Mouse (Mus musculus): ENCODE measurements at regions not wholly inside any gene's neighbourhood (a gene's known extent, or its start where the extent isn't known, plus 50 kb on each side); places are given as distances from the start of the nearest gene placed in this dataset.

DNA sequence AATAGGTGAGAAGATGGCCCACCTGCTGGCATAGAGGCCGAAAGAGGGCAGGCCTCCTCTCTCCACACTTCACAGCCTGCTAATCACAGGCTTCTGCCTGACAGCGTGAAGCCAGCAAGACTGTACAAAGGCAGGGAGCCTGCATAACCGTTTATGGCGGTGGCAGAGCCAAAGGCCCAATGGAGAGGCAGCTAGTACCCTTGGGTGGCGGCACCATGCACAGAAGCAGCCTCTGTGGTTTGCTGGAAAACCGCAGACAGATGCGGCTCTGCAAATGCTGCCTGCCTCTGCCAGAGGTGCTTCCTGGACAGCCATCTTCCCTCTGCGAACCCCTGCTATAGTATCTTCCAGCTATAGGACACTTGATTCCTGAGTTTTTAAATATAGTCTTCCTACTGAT, 86.2 kb downstream of the Cpn2 start:
- Histone ChIP-seq H3K27me3 (replicated peaks) (no peaks in the 10 kb centered on the region), H3K27ac (ENCODE audit: poor library complexity, severe bottlenecking) (no peak overlapping the region), H3K36me3 (no peaks in the 10 kb centered on the region), H3K4me1 (replicated peaks) (peaks cover 26% of the 10 kb centered on the region), H3K4me3 (no peak overlapping the region), H3K9ac (no peak overlapping the region), H3K9me3 (replicated peaks) (no peaks in the 10 kb centered on the region), H3K4me2 (no peak overlapping the region)
- 64% methylated on average over 8 of the region's 8 CpGs for WGBS
- no peak for ATAC-seq (ENCODE audit: insufficient number of reproducible peaks, low FRiP score)

DNA sequence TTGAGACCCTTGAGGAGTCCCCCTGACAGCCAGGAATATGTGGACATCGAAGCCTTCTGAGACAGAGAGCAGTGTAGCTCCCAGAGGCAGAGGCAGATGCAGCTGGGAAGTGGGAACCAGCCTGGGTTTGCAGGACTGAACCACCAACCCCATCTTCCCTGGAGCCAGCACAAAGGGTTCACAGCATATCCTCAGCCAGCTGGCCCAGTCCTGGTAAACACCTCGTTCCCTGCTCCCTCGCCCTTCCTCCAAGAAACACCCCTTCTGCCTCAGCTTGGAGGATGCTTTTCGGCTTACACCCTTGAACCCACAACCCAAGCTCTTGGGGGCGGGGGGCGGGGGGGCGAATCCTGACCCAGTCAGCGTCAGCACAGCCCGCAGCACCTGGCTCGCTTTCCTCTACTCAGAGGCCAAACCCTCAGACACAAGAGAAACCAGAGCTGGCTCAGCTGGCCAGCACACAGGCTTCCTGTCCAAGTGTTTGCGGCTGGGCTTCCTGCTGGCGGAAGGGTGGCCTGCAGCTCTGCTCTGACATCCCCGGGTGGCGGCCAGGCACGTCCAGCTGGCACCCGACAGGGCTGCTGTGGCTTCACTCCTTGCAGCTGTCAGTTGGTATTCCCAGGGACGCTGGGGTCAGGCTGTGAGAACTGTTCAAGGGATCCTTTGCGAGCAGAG, 82.6 kb downstream of the Cpn2 start:
- ATAC-seq (ENCODE audit: insufficient number of reproducible peaks, low FRiP score): peak; percentile 61

DNA sequence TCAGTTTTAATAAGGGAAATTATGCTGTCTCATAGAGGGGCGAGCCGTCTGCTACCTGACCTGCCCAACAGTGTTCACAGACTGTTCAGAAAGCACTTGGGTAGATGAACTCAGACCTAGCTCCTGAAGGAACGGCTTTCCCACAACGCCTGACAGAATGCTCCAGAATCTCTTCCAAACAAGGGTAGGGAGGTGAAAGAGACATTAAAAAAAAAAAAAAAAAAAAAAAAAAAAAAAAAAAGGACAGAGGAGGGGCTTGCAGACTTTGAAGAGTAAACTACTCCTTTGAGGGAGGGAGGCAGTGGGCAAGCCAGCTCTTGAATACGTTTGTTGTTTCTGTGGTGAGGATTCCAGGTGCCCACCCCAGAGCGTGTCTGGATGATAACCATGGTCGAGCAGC, 81.6 kb downstream of the Cpn2 start:
- no peak overlapping the region for H3K4me2 ChIP-seq
- H3K36me3 ChIP-seq: no peaks in the 10 kb centered on the region
- H3K27me3 ChIP-seq (replicated peaks): peaks cover 7% of the 10 kb centered on the region; the same call in 1 of the 2 replicates
- peak overlapping the region; percentile 80 for H3K27ac ChIP-seq (ENCODE audit: poor library complexity, severe bottlenecking)
- H3K9me3 ChIP-seq (replicated peaks): no peaks in the 10 kb centered on the region
- H3K9ac ChIP-seq: no peak overlapping the region
- no peak overlapping the region for H3K4me3 ChIP-seq
- ATAC-seq (ENCODE audit: insufficient number of reproducible peaks, low FRiP score): no peak
- peaks cover 58% of the 10 kb centered on the region for H3K4me1 ChIP-seq (replicated peaks)
- 49% methylated on average over 7 of the region's 7 CpGs for WGBS

More for the DNA sequence above, 82.6 kb downstream of the Cpn2 start:
- H3K36me3 ChIP-seq: no peaks in the 10 kb centered on the region
- H3K27me3 ChIP-seq (replicated peaks): peaks cover 7% of the 10 kb centered on the region; the same call in 1 of the 2 replicates
- 0 out of 2 replicates have a peak overlapping the region, but pooled peaks have one; percentile 7 for H3K9ac ChIP-seq
- H3K4me3 ChIP-seq: no peak overlapping the region
- 19% methylated on average over 18 of the region's 18 CpGs for whole genome bisulfite sequencing
- H3K4me1 ChIP-seq (replicated peaks): peaks cover 54% of the 10 kb centered on the region
- H3K4me2 ChIP-seq: peak overlapping the region; percentile 43
- H3K27ac ChIP-seq (ENCODE audit: poor library complexity, severe bottlenecking): peak overlapping the region; percentile 80
- no peaks in the 10 kb centered on the region for H3K9me3 ChIP-seq (replicated peaks)

DNA sequence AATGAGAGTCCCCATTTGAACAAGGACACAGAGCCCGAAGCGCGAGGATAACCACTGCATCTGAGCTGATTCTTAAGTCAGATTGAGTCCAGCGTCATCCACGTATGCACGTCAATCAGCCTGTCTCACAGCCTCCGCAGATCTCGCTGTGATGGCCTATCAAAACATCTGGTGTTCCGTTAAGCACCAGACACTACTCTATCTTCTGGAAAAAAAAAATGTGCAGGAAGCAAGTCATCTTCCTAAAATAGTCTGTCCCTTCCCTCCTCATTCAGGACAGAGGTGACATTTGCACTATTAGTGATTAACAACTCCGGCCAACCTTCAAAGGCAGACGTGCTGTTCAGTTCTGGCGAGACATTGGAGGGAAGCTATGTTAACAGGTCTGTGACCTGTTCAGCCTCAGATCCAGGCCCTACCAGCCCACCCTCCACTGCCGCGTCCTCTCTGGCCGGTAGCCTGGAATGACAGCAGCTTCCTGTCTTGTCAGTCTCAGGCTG, 81.0 kb downstream of the Cpn2 start:
- Histone ChIP-seq H3K36me3 (no peaks in the 10 kb centered on the region), H3K27ac (ENCODE audit: poor library complexity, severe bottlenecking) (peak overlapping the region; percentile 57), H3K4me1 (replicated peaks) (peaks cover 63% of the 10 kb centered on the region), H3K9ac (no peak overlapping the region), H3K4me2 (no peak overlapping the region), H3K4me3 (no peak overlapping the region), H3K27me3 (replicated peaks) (peaks cover 7% of the 10 kb centered on the region; the same call in 1 of the 2 replicates), H3K9me3 (replicated peaks) (no peaks in the 10 kb centered on the region)
- WGBS: 30% methylated on average over 15 of the region's 15 CpGs
- no peak for ATAC-seq (ENCODE audit: insufficient number of reproducible peaks, low FRiP score)

DNA sequence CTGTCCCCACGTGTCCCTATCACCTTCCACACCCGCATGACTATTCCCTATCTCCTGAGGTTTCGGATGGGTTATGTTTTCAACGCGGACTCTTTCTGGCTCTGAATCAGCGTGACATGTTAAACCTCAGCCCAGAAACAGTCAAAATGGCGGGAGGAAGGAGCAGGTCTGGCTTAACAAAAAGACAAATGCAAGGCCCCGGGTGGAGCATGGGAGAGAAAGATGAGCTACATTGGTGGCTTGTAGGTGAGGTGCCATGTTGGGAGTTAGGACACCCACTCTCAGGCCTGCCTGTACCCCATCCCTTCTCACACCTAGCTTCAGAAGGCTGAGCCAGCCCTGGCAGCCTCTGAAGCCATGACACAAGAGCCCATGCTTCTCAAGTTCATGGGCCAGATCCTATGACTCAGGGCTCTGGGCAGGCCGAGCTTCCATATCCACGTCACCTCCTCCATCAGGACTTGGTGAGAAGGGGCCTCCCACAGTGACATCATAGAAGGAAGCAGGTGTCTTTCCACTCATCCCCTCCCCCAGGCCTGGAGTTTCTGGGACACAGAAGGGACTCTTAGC, 80.5 kb downstream of the Cpn2 start:
- Histone ChIP-seq H3K4me3 (no peak overlapping the region), H3K4me1 (replicated peaks) (peaks cover 64% of the 10 kb centered on the region), H3K9me3 (replicated peaks) (no peaks in the 10 kb centered on the region), H3K27me3 (replicated peaks) (peaks cover 8% of the 10 kb centered on the region), H3K27ac (ENCODE audit: poor library complexity, severe bottlenecking) (peak overlapping the region; percentile 57), H3K9ac (no peak overlapping the region), H3K4me2 (no peak overlapping the region), H3K36me3 (no peaks in the 10 kb centered on the region)
- ATAC-seq (ENCODE audit: insufficient number of reproducible peaks, low FRiP score): no peak
- 37% methylated on average over 10 of the region's 10 CpGs for WGBS

DNA sequence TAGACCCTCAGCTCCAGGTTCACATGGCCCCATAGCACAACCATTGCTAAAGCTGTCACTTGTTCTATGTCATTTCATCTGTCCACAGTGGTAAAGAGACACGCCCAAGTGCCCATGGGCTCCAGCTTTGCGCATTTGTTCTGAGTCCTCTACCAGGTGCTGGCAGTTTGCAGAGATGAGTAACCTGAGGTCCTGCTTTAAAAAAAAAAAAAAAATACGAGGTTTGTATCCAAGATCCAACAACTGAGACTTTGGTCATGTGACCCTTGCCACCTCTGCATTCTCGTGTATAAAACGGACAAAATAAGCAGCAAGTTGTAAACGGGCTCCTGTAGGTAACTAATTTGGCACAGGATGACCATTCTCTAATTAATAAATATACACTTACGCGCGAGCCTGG, 79.9 kb downstream of the Cpn2 start:
- Histone ChIP-seq H3K4me3 (peak overlapping the region; percentile 41), H3K4me1 (replicated peaks) (peaks cover 64% of the 10 kb centered on the region), H3K36me3 (no peaks in the 10 kb centered on the region), H3K9ac (peak overlapping the region; percentile 60; the same call in 1 of the 2 replicates), H3K9me3 (replicated peaks) (no peaks in the 10 kb centered on the region), H3K27ac (ENCODE audit: poor library complexity, severe bottlenecking) (0 out of 2 replicates have a peak overlapping the region, but pooled peaks have one; percentile 57), H3K4me2 (peak overlapping the region; percentile 70), H3K27me3 (replicated peaks) (peaks cover 14% of the 10 kb centered on the region)
- 44% methylated on average over 9 of the region's 9 CpGs for WGBS
- ATAC-seq (ENCODE audit: insufficient number of reproducible peaks, low FRiP score): no peak

DNA sequence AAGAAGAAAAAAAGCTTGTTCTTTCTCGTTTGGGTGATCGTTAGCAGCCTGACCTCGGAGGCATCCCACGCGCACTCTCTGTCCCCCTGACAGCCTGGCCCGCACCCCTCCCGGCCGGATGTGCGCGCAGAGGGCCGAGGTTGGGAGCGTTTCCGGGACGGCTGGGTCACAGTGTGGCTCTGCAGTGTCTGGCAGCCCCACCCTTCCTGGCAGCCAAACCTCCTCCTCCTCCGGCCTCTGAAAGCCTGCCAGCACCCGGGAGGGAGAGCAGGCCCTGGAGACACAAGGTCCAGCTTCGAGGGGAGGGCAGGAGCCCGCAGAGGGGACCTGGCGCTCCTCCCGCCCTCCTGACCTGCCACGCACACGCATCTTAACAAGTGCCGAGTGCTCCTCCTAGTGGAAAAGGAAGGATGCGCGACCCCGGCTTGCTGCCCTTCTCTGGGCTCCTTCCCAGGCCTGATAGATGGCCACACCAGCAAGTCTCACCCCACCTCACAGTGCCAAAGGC, 79.3 kb downstream of the Cpn2 start:
- Histone ChIP-seq H3K9ac (peak overlapping the region; percentile 60; the same call in 1 of the 2 replicates), H3K4me3 (peak overlapping the region; percentile 41), H3K27ac (ENCODE audit: poor library complexity, severe bottlenecking) (peak overlapping the region; percentile 10; the same call in 1 of the 2 replicates), H3K4me1 (replicated peaks) (peaks cover 64% of the 10 kb centered on the region), H3K27me3 (replicated peaks) (peaks cover 14% of the 10 kb centered on the region), H3K9me3 (replicated peaks) (no peaks in the 10 kb centered on the region), H3K36me3 (no peaks in the 10 kb centered on the region), H3K4me2 (peak overlapping the region; percentile 70)
- ATAC-seq (ENCODE audit: insufficient number of reproducible peaks, low FRiP score): peak; percentile 70
- under 1% methylated on average over 26 of the region's 26 CpGs for whole genome bisulfite sequencing

DNA sequence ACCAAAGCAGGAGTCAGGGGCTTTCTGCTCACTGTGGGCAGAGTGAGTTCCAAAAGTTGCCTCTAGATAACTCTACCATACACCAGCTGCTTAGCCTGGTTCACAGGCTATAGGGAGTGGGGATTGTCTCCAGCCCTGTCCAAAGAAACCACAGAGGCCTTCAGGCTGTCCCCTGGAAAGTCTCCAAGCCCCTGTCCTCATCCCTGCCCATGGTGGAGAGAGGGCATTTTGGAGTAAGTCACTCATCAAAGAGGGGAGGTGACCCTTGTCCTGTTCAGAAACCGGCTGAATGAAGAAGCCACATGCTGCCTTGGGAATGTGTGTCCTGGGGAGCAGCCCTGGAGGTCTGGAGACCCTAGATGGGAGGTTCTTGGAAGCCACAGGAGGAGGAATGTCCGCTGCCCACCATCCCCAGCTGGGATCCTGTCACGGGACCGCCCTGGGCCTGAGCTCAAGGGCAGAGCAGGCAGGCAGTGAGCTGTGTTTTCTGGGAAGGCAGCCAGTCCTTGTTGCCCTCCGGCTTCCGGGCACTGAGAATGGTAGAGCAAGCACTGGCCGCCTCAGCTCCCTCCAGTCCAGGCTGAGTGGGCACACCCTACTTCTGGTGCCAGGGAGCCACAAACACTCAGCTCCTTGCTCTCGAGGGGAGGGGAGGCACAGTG, 78.4 kb downstream of the Cpn2 start:
- no peak for ATAC-seq (ENCODE audit: insufficient number of reproducible peaks, low FRiP score)
- no peaks in the 10 kb centered on the region for H3K36me3 ChIP-seq
- 71% methylated on average over 8 of the region's 8 CpGs for WGBS
- H3K4me1 ChIP-seq (replicated peaks): peaks cover 73% of the 10 kb centered on the region
- H3K9me3 ChIP-seq (replicated peaks): no peaks in the 10 kb centered on the region
- H3K27me3 ChIP-seq (replicated peaks): peaks cover 14% of the 10 kb centered on the region
- H3K4me2 ChIP-seq: no peak overlapping the region
- no peak overlapping the region for H3K27ac ChIP-seq (ENCODE audit: poor library complexity, severe bottlenecking)
- H3K4me3 ChIP-seq: no peak overlapping the region
- no peak overlapping the region for H3K9ac ChIP-seq

DNA sequence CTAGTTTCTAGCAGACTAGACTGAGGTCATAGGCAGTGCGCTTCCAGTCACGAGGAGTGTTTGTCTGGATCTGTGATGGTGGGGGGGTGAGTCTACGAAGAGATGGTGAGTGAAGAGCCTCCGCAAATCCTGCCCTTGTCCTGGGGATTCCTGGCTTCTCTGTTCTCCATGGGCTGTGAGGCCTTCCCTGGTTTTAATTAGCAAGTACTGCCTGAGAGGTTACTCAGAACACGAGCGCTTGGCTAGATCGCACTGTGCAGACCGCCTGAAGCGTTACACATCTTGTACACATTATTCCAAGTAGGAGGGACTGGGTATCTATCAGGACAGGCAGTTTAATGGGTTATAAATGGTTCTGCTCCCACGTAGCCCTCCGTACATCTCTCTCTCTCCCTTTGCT, 76.9 kb downstream of the Cpn2 start:
- Histone ChIP-seq H3K36me3 (no peaks in the 10 kb centered on the region), H3K4me2 (no peak overlapping the region), H3K4me1 (replicated peaks) (peaks cover 68% of the 10 kb centered on the region), H3K4me3 (no peak overlapping the region), H3K9me3 (replicated peaks) (no peaks in the 10 kb centered on the region), H3K27ac (ENCODE audit: poor library complexity, severe bottlenecking) (no peak overlapping the region), H3K27me3 (replicated peaks) (peaks cover 14% of the 10 kb centered on the region), H3K9ac (no peak overlapping the region)
- WGBS: 70% methylated on average over 11 of the region's 11 CpGs
- ATAC-seq (ENCODE audit: insufficient number of reproducible peaks, low FRiP score): no peak

DNA sequence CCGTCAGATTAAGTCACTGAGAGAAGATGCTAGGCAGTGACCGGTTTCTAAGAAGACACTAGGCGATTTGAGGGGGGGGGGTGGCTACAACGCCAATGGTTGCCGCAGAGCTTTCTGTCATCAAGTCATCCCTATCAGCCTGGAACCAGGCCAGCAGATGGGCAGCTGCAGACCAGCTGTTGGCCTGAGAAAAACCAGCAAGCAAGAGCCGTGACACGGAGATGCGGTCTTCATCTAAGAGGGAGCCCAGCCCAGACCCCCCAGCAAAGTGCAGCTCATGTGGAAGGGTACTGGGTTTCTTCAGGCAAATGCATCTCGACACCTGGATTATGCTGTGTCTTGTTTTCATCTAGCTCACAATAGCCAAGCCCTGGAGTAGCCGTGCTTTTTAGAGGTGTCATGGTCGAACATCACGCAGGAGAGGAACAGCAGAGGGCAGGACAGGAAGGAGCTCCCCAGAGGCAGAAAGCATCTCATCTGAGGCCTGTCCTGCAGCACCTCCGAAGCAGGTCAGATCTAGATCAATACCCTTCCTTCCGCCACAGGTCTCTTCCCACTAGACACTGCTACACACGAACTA, 76.3 kb downstream of the Cpn2 start:
- no peak for ATAC-seq (ENCODE audit: insufficient number of reproducible peaks, low FRiP score)
- Histone ChIP-seq H3K4me3 (no peak overlapping the region), H3K27ac (ENCODE audit: poor library complexity, severe bottlenecking) (no peak overlapping the region), H3K27me3 (replicated peaks) (peaks cover 14% of the 10 kb centered on the region), H3K9me3 (replicated peaks) (no peaks in the 10 kb centered on the region), H3K9ac (no peak overlapping the region), H3K36me3 (no peaks in the 10 kb centered on the region), H3K4me1 (replicated peaks) (peaks cover 63% of the 10 kb centered on the region), H3K4me2 (0 out of 2 replicates have a peak overlapping the region, but pooled peaks have one; percentile 6)
- 29% methylated on average over 15 of the region's 15 CpGs for WGBS

Measured in heart, embryonic 12.5 days (tissue).